Mouse (Mus musculus): ENCODE measurements around the gene Dll4.

Dll4 gene

DNA sequence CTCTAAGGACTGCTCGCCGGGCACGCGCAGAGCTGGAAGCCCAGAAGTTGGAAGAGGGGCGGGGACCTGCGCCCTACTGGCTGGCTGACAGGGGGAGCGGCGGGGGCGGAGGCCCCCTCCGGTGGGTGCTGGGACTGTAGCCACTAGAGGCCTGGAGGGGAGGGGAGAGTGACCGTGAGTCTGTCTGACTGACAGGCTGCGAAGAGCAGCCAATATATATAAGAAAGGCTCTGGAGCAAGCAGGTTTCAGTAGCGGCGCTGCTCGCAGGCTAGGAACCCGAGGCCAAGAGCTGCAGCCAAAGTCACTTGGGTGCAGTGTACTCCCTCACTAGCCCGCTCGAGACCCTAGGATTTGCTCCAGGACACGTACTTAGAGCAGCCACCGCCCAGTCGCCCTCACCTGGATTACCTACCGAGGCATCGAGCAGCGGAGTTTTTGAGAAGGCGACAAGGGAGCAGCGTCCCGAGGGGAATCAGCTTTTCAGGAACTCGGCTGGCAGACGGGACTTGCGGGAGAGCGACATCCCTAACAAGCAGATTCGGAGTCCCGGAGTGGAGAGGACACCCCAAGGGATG is at the start of gene Dll4:
Gene Dll4 (plus strand): TSS at position 217 of the 576 bp plus-strand sequence.
- DNase-seq, result peak; percentile 69 to 77

GRCm38 (mm10) chr2:119276926-119277325 is 48.7 kb upstream of the Dll4 start:
- no peak for DNase-seq

DNA sequence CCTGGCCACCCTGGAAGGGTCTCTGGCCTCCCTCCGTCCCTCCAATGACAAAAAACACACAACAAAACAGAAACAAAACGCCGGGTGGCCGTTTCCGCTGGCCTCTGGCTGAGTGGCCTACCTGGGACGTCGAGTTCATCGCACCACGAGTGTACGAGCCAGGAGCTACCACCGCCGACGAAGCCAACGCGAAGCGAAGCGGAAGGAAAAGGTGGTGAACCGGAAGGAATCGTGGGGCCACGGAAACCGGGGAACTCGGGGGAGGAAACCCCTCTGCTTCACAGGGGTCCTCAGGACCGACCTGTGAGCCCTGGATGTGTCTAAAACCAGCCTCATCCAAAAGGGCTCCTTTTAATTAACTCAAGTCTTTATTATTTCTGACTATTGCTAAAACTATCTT is 47.8 kb upstream of the Dll4 start:
- DNase-seq, result no peak

DNA sequence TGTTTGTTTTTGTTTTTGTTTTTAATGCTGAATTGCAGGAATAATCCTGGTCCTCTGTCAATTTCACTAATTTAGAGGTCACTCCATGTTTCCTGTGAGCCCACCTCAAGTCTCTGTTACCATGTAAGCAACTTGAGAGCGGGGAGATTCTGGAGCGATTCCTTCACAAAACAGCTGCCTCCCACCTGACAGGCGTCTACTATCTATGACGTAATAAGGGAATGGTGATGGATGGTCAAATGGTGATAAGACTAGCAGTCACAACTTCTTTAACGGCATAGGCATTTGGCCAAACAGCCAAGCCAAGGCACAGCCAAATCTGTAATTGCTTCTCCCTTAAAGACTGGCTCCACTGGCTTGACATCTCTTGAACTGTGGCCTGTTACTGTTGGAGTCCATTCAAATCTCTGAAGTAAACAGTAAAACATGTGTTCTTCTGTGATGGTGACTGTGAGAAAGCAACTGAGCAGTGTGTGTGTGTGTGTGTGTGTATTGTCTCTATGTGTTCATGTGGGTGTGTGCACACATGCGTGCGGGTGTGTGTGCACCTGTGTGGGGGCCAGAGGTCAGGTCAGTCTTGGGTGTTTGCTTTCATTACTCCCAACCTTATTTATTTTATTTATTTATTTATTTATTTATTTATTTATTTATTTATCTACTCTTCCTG is 43.6 kb upstream of the Dll4 start:
- DNase-seq, result no peak

- DNase-seq, result no peak
Observed at GRCm38 (mm10) chr2:119287372-119287771, 38.2 kb upstream of the Dll4 start.

- peak; percentile 95 to 98 for DNase-seq
Observed at GRCm38 (mm10) chr2:119288270-119288882, 37.2 kb upstream of the Dll4 start, which contains the start of gene Vps18. TSS of gene Vps18 (plus strand) at chr2:119288740.

DNA sequence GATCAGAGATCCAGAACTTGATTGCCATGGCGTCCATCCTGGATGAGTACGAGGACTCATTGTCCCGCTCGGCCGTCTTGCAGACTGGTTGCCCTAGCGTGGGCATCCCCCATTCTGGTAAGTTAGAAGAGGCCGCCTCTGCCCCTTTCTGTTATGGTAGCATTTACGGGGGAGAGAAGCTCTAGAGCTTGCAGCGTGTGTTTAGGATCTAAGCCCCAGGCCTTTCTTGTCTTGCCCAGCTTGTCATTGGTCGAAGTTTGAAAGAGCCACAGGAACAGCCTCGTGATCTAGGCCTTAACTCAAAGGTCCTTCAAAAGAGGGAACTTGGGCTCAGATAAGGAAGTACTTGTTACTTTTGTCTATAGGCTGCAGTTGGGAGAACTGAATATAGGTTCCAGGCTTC is 36.6 kb upstream of the Dll4 start:
- peak in 1 of 2 experiments; percentile 36 for DNase-seq

- DNase-seq, result no peak
Observed at GRCm38 (mm10) chr2:119292281-119292680, 33.3 kb upstream of the Dll4 start.

DNA sequence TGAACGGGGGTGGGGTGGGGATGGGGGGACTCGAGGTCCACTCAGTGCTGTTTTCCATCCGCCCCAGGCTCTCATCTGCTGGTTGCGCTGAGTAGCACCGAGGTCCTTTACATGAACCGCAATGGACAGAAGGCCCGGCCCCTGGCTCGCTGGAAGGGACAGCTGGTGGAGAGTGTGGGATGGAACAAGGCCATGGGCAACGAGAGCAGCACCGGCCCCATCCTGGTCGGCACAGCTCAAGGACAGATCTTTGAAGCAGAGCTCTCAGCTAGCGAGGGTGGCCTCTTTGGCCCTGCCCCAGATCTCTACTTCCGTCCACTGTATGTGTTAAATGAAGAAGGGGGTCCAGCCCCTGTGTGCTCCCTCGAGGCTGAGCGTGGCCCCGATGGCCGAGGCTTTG is 32.7 kb upstream of the Dll4 start:
- no peak for DNase-seq

DNA sequence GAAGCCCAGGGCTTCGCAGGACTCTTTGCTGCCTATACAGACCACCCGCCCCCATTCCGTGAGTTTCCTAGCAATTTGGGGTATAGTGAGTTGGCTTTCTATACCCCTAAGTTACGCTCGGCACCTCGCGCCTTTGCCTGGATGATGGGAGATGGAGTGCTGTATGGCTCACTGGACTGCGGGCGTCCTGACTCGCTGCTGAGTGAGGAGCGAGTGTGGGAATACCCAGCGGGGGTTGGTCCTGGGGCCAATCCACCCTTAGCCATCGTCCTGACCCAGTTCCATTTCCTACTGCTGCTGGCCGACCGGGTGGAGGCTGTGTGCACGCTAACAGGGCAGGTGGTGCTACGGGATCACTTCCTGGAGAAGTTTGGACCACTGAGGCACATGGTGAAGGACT is 32.3 kb upstream of the Dll4 start:
- DNase-seq, result no peak

DNA sequence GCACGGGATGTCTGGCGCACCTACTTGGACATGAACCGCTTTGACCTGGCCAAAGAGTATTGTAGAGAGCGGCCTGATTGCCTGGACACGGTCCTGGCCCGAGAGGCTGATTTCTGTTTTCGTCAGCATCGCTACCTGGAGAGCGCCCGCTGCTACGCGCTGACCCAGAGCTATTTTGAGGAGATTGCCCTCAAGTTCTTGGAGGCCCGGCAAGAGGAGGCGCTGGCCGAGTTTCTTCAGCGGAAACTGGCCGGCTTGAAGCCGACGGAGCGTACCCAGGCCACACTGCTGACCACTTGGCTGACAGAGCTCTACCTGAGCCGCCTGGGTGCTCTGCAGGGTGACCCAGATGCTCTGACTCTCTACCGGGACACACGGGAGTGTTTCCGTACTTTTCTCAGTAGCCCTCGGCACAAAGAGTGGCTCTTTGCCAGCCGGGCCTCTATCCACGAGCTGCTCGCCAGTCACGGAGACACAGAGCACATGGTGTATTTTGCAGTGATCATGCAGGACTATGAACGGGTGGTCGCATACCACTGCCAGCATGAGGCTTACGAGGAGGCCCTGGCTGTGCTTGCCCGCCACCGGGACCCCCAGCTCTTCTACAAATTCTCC is 31.7 kb upstream of the Dll4 start:
- no peak for DNase-seq

DNA sequence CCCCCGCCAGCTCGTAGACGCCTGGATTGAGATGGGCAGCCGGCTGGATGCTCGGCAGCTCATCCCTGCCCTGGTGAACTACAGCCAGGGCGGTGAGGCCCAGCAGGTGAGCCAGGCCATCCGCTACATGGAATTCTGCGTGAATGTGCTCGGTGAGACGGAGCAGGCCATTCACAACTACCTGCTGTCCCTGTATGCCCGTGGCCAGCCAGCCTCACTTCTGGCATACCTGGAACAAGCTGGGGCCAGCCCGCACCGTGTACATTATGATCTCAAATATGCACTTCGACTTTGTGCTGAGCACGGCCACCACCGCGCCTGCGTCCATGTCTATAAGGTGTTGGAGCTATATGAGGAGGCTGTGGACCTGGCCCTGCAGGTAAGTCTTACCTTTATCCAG is 31.2 kb upstream of the Dll4 start:
- DNase-seq, result no peak

DNA sequence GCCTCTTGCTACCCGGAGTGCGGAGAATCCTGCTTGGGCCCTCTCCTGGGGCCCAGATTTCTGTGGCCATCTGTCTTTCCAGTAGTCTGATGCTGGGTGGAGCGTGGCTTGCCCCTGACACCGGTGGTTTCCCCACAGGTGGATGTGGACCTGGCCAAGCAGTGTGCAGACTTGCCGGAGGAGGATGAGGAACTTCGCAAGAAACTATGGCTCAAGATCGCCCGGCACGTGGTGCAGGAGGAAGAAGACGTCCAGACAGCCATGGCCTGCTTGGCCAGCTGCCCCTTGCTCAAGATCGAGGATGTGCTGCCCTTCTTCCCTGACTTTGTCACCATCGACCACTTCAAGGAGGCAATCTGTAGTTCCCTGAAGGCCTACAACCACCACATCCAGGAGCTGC is 28.8 kb upstream of the Dll4 start:
- no peak for DNase-seq

GRCm38 (mm10) chr2:119297506-119297905 is 28.1 kb upstream of the Dll4 start:
- no peak for DNase-seq

DNA sequence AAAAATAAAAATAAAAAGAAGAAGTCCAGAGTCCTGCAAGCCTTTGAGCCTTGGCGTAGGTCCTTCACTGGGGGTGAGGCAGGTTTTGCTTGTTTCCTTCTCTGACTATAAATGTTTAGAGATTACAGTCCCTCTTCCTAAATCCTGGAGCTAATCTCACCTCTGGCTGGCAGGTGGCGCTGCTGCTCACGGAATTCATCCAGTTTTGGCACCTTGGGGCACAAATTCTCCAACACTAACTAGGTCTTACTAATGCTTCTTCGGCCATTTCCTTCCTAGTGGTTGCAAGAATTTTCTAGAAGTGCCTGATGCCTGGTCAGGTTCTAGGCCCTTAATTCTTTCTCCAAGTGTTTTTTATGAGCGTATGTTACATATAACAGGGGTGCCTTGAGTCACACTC is 27.3 kb upstream of the Dll4 start:
- DNase-seq, result peak; percentile 72 to 83

- no peak for DNase-seq
Observed at GRCm38 (mm10) chr2:119298839-119299238, 26.7 kb upstream of the Dll4 start.

- peak; percentile 86 for DNase-seq
Observed at GRCm38 (mm10) chr2:119299981-119300818, 25.4 kb upstream of the Dll4 start.

DNA sequence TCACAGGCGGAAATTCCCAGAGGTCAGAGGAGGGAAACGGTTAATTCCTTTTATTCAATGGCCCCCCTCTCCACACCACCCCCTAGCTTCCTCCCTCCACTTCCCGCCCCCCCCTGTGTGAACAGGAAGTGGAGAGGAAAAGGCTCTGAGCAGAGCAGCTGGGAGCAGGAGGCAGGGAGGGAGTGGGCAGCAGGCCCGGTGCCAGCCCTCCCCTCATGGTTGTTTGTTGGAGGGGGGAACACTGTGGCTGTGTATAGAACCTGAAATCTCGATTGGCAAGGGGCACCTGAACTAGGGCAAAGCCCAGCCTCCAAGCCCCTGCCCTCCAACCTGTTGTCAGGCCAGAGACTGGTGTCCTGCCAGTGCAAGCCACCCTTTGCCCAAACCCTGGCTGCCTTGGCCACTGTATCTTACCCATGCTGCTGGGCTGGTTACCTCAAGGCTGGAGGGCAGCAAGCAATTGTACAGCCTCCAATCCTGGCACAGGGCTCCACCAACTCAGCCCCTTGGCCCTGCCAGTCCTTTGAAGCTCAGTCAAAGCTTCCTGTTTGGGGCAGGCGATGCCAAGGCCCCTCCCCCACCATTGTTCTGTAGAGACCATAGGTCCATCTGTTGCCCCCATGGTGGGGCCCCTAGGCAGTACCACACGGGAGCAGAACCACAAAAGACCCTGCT is 24.6 kb upstream of the Dll4 start:
- DNase-seq, result peak; percentile 46 to 53

DNA sequence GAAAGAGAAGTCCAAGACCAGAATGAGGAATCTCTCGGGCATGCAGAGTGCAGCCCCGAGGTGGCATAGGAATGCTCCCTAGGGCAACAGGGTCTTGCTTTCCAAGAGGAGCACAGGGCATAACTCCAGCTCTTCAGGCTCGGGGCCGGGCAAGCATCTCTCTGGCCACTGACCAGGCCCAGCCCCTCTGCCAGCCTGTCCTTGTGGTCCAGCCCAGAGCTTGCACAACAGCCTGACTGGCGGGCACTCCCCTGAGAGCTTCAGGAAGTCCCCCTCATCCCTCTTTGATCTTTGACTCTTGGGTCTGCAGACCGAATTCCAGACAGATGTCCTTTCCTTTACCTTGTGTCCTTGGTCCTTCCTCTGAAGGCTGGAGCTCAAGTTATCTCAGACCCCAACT is 22.7 kb upstream of the Dll4 start:
- no peak for DNase-seq

DNA sequence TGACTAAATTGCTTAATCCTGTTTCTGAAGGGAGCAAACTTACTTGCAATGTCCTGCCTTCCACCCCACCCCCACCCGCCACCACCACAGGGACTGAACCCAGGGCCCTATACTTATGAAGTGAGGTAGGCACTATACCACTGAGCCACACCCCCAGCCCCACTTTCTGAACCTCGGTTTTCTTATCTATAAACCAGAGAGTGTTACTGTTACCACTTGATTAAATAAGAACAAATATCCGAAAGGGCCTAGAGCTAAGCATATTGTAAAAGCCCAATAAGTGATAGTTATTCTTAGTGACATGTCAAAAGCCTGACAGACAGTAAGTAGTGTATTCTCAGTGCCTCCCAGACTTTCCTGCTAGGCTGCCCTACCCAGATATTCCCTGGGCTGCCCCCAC is 21.2 kb upstream of the Dll4 start:
- DNase-seq, result no peak

DNA sequence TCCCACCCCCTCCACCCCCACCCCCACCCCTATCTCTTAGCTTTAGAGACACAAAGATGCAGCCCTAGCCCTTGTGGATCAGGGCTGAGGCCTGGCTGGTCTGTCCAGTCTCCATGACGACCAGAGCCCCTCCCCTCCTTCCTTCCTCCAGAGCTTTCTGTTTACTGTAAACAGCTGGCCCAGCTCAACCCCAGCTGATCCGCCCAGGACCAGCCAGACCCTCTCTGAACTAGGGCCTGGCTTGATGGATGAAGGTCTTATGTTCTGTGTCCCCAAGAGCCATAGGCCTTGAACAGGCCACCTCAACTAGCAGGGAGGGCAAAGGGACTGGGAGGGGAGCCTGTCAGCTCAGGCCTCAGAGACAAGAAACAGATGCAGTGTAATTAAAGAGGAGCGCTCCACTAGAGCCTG is 20.8 kb upstream of the Dll4 start:
- peak; percentile 69 to 78 for DNase-seq

DNA sequence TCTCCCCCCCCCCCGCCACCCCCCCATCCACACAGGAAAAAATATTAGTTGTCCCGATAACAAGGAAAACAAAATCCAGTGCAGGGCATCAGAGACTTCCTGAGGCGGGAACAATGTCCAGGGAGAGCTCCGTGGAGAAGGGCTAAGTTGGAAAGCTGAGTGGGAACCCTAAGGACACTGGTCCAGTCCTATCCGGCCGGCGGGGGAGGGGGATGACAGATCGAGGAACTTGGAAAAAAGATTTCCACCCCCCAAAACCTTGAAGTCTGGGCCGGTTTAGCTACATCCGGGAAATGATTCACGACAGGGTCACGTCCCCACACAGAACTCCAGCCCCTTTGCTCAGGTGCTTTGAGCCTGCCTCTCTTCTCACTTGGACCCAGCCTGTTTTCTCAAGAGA is 14.0 kb upstream of the Dll4 start:
- peak; percentile 60 to 65 for DNase-seq

Measured in kidney, adult 8-10 months (tissue).